Mouse (Mus musculus): ENCODE results near the gene Mrgprb8.

GRCm38 (mm10) chr7:48436581-48436980 is 48.3 kb downstream of the Mrgprb8 start:
- TF ChIP-seq POLR2A (IDR thresholded peaks at IDR 0.05; ENCODE audit: borderline replicate concordance, low read depth, low read length) (no peak), CTCF (IDR thresholded peaks at IDR 0.05; ENCODE audit: low read depth, low read length) (no peak)
